ENCODE assay signal across 32 mouse cellular contexts in the genomic region with DNA sequence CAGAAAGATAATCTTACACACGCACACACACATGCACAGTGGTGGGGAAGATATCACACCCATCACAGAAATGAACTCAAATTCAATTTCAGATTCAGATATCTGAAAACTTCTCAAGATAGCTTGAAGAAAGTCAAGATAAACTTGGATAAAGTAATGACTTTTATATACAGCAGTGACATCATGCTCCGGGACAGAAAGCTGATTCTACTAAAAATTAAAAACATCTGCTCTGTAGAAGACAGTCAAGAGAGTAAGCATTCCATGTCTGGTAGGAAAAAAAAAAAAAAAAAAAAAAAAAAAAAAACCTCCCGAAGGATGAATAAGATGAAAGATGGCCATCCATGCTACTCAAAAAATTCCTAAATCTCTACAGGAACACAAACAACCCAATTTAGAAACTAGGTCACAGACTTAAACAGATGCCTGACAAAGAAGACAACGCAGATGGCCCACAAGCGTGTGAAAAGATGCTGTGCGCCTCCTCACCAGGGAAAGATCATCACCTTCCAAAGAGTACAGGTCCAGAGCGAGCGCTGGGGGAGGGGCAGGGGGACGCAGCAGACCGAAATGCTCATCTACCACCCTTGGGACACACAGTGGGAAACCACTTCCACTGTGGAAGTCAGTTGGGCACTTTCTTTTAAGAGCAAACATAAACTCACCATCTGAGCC. TPM values are rescaled to one million over a fixed set of nuclear protein-coding genes. Genes with fewer than 3 reads are reported as not detected.
DNase-seq lines count a peak whose midpoint lies in the region; ATAC-seq lines count a peak whose summit lies in the region.
"Had no signal": no experiment of that assay in that cellular context is flagged by ENCODE, and none has a peak within 500 bp of the region (broad histone marks: within the 10 kb centered on the region; RNA-seq: fewer than 3 reads in every experiment).

No protein-coding gene starts in this region.

- peaks cover 3% of the 10 kb centered on the region; the same call in 1 of the 2 replicates for H3K4me1 ChIP-seq in embryonic facial prominence, embryonic 12.5 days
- no peaks in the 10 kb centered on the region for H3K4me1 ChIP-seq in embryonic facial prominence, embryonic 10.5 days
- H3K4me1 ChIP-seq in embryonic facial prominence, embryonic 14.5 days (ENCODE audit: control insufficient read depth, insufficient read depth, low read length): peaks cover 6% of the 10 kb centered on the region; the same call in 1 of the 2 replicates
- no peaks in the 10 kb centered on the region for H3K4me1 ChIP-seq in midbrain, embryonic 10.5 days
- H3K4me1 ChIP-seq: forebrain, embryonic 15.5 days; neural tube, embryonic 12.5 days had no signal

- DNase-seq in embryonic facial prominence, embryonic 10.5 days (ENCODE audit: low spot score): no peak
- DNase-seq in left cerebral cortex, adult 11 months (ENCODE audit: low spot score): peak; percentile 18
- DNase-seq in left cerebral cortex, postnatal 4 days: no peak
- peak; percentile 49 for DNase-seq in embryonic facial prominence, embryonic 14.5 days (ENCODE audit: low spot score)
- DNase-seq in midbrain, embryonic 10.5 days (ENCODE audit: low spot score): no peak
- no peak for DNase-seq in spleen, adult 18-20 months
- DNase-seq: adrenal gland, adult 2 months; adrenal gland, postnatal 36 days; cerebellum, adult 2 months; cerebellum, postnatal 36 days; gastrocnemius, postnatal 25 days; heart, adult 18-20 months; heart, postnatal 4 days; kidney, postnatal 14 days; liver; lung, embryonic 14.5 days; lung, postnatal 14 days; thymus, adult 2 months; thymus, postnatal 36 days had no signal

- H3K27ac ChIP-seq in embryonic facial prominence, embryonic 12.5 days: 0 out of 2 replicates have a peak overlapping the region, but pooled peaks have one; percentile 63
- no peak overlapping the region for H3K27ac ChIP-seq in embryonic facial prominence, embryonic 10.5 days (replicated peaks)
- H3K27ac ChIP-seq in embryonic facial prominence, embryonic 14.5 days (replicated peaks; ENCODE audit: low read depth, low read length): peak overlapping the region; percentile 58
- no peak overlapping the region for H3K27ac ChIP-seq in midbrain, embryonic 10.5 days (replicated peaks)
- H3K27ac ChIP-seq: forebrain, embryonic 15.5 days; hindbrain, embryonic 14.5 days; liver, embryonic 14.5 days; neural tube, embryonic 12.5 days; stomach, postnatal 0 days had no signal

- H3K9ac ChIP-seq in embryonic facial prominence, embryonic 12.5 days: no peak overlapping the region
- no peak overlapping the region for H3K9ac ChIP-seq in embryonic facial prominence, embryonic 14.5 days (ENCODE audit: low read depth, low read length)
- H3K9ac ChIP-seq: forebrain, embryonic 15.5 days; hindbrain, embryonic 14.5 days; liver, embryonic 14.5 days; lung, embryonic 14.5 days; neural tube, embryonic 12.5 days had no signal

- no peak for ATAC-seq in embryonic facial prominence, embryonic 12.5 days (ENCODE audit: insufficient number of reproducible peaks, insufficient read depth, low FRiP score, low TSS enrichment)
- no peak for ATAC-seq in embryonic facial prominence, embryonic 14.5 days (ENCODE audit: low read depth)
- peak; percentile 34; the same call in 1 of the 2 replicates for ATAC-seq in megakaryocyte-erythroid progenitor cell, adult 5-6 weeks (replicated peaks; ENCODE audit: low FRiP score, low TSS enrichment, poor library complexity, severe bottlenecking)
- ATAC-seq: activated CD4-positive, CD25-positive, alpha-beta regulatory T cell, adult 4 months; CD4-positive, CD25-positive, alpha-beta regulatory T cell, adult 4 months; forebrain, embryonic 15.5 days; intestine, postnatal 0 days had no signal

- H3K4me3 ChIP-seq in embryonic facial prominence, embryonic 12.5 days: no peak overlapping the region
- H3K4me3 ChIP-seq in embryonic facial prominence, embryonic 10.5 days: no peak overlapping the region
- H3K4me3 ChIP-seq in embryonic facial prominence, embryonic 14.5 days (ENCODE audit: low read depth, low read length): no peak overlapping the region
- no peak overlapping the region for H3K4me3 ChIP-seq in midbrain, embryonic 10.5 days
- H3K4me3 ChIP-seq: forebrain, embryonic 15.5 days; myocyte; neural tube, embryonic 12.5 days had no signal

- H3K36me3 ChIP-seq in embryonic facial prominence, embryonic 12.5 days: no peaks in the 10 kb centered on the region
- no peaks in the 10 kb centered on the region for H3K36me3 ChIP-seq in embryonic facial prominence, embryonic 10.5 days (replicated peaks)
- H3K36me3 ChIP-seq in embryonic facial prominence, embryonic 14.5 days (ENCODE audit: control insufficient read depth, insufficient read depth, low read length): no peaks in the 10 kb centered on the region
- H3K36me3 ChIP-seq in midbrain, embryonic 10.5 days: no peaks in the 10 kb centered on the region
- H3K36me3 ChIP-seq: neural tube, embryonic 12.5 days had no signal

- 77% methylated on average over 10 of the region's 10 CpGs for WGBS in embryonic facial prominence, embryonic 12.5 days
- WGBS in embryonic facial prominence, embryonic 10.5 days: 80% methylated on average over 10 of the region's 10 CpGs
- WGBS in embryonic facial prominence, embryonic 14.5 days: 63% methylated on average over 10 of the region's 10 CpGs
- WGBS in midbrain, embryonic 10.5 days: 89% methylated on average over 10 of the region's 10 CpGs

- no peaks in the 10 kb centered on the region for H3K27me3 ChIP-seq in embryonic facial prominence, embryonic 12.5 days
- H3K27me3 ChIP-seq in embryonic facial prominence, embryonic 10.5 days (replicated peaks; ENCODE audit: low read depth, poor library complexity, severe bottlenecking): peaks cover 9% of the 10 kb centered on the region
- H3K27me3 ChIP-seq in embryonic facial prominence, embryonic 14.5 days (replicated peaks; ENCODE audit: control insufficient read depth, insufficient read depth, low read length): no peaks in the 10 kb centered on the region
- H3K27me3 ChIP-seq in midbrain, embryonic 10.5 days (ENCODE audit: low read depth, poor library complexity, severe bottlenecking): peaks cover 4% of the 10 kb centered on the region
- H3K27me3 ChIP-seq: forebrain, embryonic 15.5 days; neural tube, embryonic 12.5 days had no signal

- no peaks in the 10 kb centered on the region for H3K9me3 ChIP-seq in embryonic facial prominence, embryonic 12.5 days
- H3K9me3 ChIP-seq in embryonic facial prominence, embryonic 10.5 days: no peaks in the 10 kb centered on the region
- no peaks in the 10 kb centered on the region for H3K9me3 ChIP-seq in embryonic facial prominence, embryonic 14.5 days (ENCODE audit: control insufficient read depth, low read length)
- H3K9me3 ChIP-seq in midbrain, embryonic 10.5 days (replicated peaks): no peaks in the 10 kb centered on the region
- H3K9me3 ChIP-seq: forebrain, embryonic 15.5 days; neural tube, embryonic 12.5 days had no signal

- intact Hi-C loops in left cerebral cortex, postnatal 4 days (cut with DNase I): loop anchor here (10.0 kb wide), 1 partner anchor 264 kb away; the partner anchor contains the start of gene Foxo3

- H3K4me2 ChIP-seq in embryonic facial prominence, embryonic 12.5 days (replicated peaks): no peak overlapping the region
- H3K4me2 ChIP-seq in embryonic facial prominence, embryonic 14.5 days (ENCODE audit: low read depth, low read length): no peak overlapping the region
- H3K4me2 ChIP-seq: forebrain, embryonic 15.5 days; heart, embryonic 11.5 days; hindbrain, embryonic 14.5 days; lung, embryonic 14.5 days; midbrain, embryonic 11.5 days; neural tube, embryonic 12.5 days had no signal

RNA-seq across cellular contexts. Expression of gene Armc2, which starts 7.3 kb away (rescaled TPM):
- polyA plus RNA-seq in embryonic facial prominence, embryonic 12.5 days (2016; fragmentation: Nextera tagmentation; extraction: Ambion mirVana): 4.3 and 4.7 TPM in 2 replicates
- polyA plus RNA-seq in embryonic facial prominence, embryonic 10.5 days (2016; fragmentation: Nextera tagmentation; extraction: Ambion mirVana): 1.8 and 2.0 TPM in 2 replicates
- 10 to 100 TPM; 16.5 to 18.5 TPM for total RNA-seq in left cerebral cortex, postnatal 4 days (2021)
- 4.1 and 4.6 TPM in 2 replicates for polyA plus RNA-seq in embryonic facial prominence, embryonic 14.5 days (2014; fragmentation: Nextera tagmentation; extraction: Ambion mirVana)
- total RNA-seq in megakaryocyte-erythroid progenitor cell, adult 5-6 weeks (2014; fragmentation: Nextera tagmentation): 1.7 TPM in 1 of 2 replicates, not detected in the other
- total RNA-seq in megakaryocyte-erythroid progenitor cell, adult 5-6 weeks (2017): 0.04 and 0.28 TPM in 2 replicates
- polyA plus RNA-seq in midbrain, embryonic 10.5 days (2016; fragmentation: Nextera tagmentation; extraction: Ambion mirVana): 1.5 and 1.6 TPM in 2 replicates

Comparison
In these comparisons a context has a peak if more than half of its experiments do, and no peak if none do; other contexts are left out.
1. H3K27ac ChIP-seq: peak in embryonic facial prominence, embryonic 12.5 days (single experiment) and embryonic facial prominence, embryonic 14.5 days (single experiment); none in embryonic facial prominence, embryonic 10.5 days (single experiment) and midbrain, embryonic 10.5 days (single experiment).
2. DNase-seq: peak in left cerebral cortex, adult 11 months (single experiment) and embryonic facial prominence, embryonic 14.5 days (single experiment); none in embryonic facial prominence, embryonic 10.5 days (single experiment), left cerebral cortex, postnatal 4 days (single experiment), midbrain, embryonic 10.5 days (single experiment) and spleen, adult 18-20 months (0 of 2).